Comparison of ENCODE assay signal across 8 mouse cellular contexts in genomic region chr6:128839921-128840320, GRCm38 (mm10). TPM values are rescaled to one million over a fixed set of nuclear protein-coding genes. Genes with fewer than 3 reads are reported as not detected.
A peak's percentile ranks its signal among the peaks of the same experiment; 100 is the strongest.
DNase-seq lines count a peak whose midpoint lies in the region; ATAC-seq and TF ChIP-seq lines count a peak whose summit lies in the region.

No protein-coding gene starts in this region.

- intact Hi-C loops in heart, adult 2 months (cut with DNase I): loop anchor here (1.0 to 5.0 kb wide), 3 partner anchors 33 to 403 kb away; partner anchors contain the start of gene Fkbp4

- TF ChIP-seq POLR2A in heart, adult 2 months (IDR thresholded peaks at IDR 0.05; ENCODE audit: insufficient read depth, low read depth, low read length): no peak
- no peak for TF ChIP-seq POLR2A in myocyte (IDR thresholded peaks at IDR 0.05; ENCODE audit: insufficient read length, low read depth)

- TF ChIP-seq EP300 in heart, postnatal 0 days (IDR thresholded peaks at IDR 0.05; ENCODE audit: low read depth): no peak
- no peak for TF ChIP-seq EP300 in heart, adult 2 months (IDR thresholded peaks at IDR 0.05; ENCODE audit: insufficient read depth, low read depth, low read length)

- no peak overlapping the region for H3K4me3 ChIP-seq in heart, postnatal 0 days (ENCODE audit: low read depth, low read length)
- H3K4me3 ChIP-seq in heart, adult 2 months: no peak overlapping the region; the same call in 1 of the 2 replicates
- peak overlapping the region; percentile 61 for H3K4me3 ChIP-seq in intestine, embryonic 15.5 days (replicated peaks)
- H3K4me3 ChIP-seq in myocyte: peak overlapping the region; percentile 70

- H3K9me3 ChIP-seq in heart, postnatal 0 days (replicated peaks; ENCODE audit: control insufficient read depth, low read length): no peaks in the 10 kb centered on the region
- H3K9me3 ChIP-seq in intestine, embryonic 15.5 days: no peaks in the 10 kb centered on the region

- no peak for DNase-seq in heart, postnatal 0 days (ENCODE audit: low spot score)
- DNase-seq in heart, adult 2 months: no peak
- DNase-seq in cerebellum, adult 8-10 months: peak; percentile 16
- no peak for DNase-seq in ovary, postnatal 36 days (ENCODE audit: low spot score)
- no peak for DNase-seq in ovary, postnatal 10 days (ENCODE audit: low spot score)
- no peak for DNase-seq in layer of hippocampus, adult 9-10 months (ENCODE audit: low spot score)

- H3K4me1 ChIP-seq in heart, postnatal 0 days (ENCODE audit: control insufficient read depth, insufficient read depth): peaks cover 12% of the 10 kb centered on the region
- peaks cover 4% of the 10 kb centered on the region; the same call in 1 of the 2 replicates for H3K4me1 ChIP-seq in heart, adult 2 months (ENCODE audit: control insufficient read depth, insufficient read depth, low read length)
- H3K4me1 ChIP-seq in intestine, embryonic 15.5 days (replicated peaks): peaks cover 13% of the 10 kb centered on the region

- no peaks in the 10 kb centered on the region for H3K79me2 ChIP-seq in heart, adult 2 months (replicated peaks; ENCODE audit: control insufficient read depth, insufficient read depth, low read length)
- no peaks in the 10 kb centered on the region for H3K79me2 ChIP-seq in myocyte (ENCODE audit: control insufficient read depth, insufficient read depth)

- H3K27ac ChIP-seq in heart, postnatal 0 days (ENCODE audit: low read depth): no peak overlapping the region
- no peak overlapping the region for H3K27ac ChIP-seq in heart, adult 2 months
- peak overlapping the region; percentile 91; the same call in 1 of the 2 replicates for H3K27ac ChIP-seq in intestine, embryonic 15.5 days

- WGBS in heart, postnatal 0 days: 59% methylated on average over 7 of the region's 7 CpGs
- WGBS in heart, adult 2 months: 57% methylated on average over 7 of the region's 7 CpGs
- WGBS in intestine, embryonic 15.5 days: 58% methylated on average over 7 of the region's 7 CpGs

- 0 out of 2 replicates have a peak overlapping the region, but pooled peaks have one; percentile 61 for H3K4me2 ChIP-seq in heart, postnatal 0 days (ENCODE audit: low read depth, low read length)
- peak overlapping the region; percentile 63 for H3K4me2 ChIP-seq in intestine, embryonic 15.5 days (replicated peaks)
- H3K4me2 ChIP-seq in myocyte (ENCODE audit: low read depth): peak overlapping the region; percentile 87

- TF ChIP-seq CTCF in heart, postnatal 0 days (IDR thresholded peaks at IDR 0.05; ENCODE audit: low read depth): no peak
- no peak for TF ChIP-seq CTCF in heart, adult 2 months (IDR thresholded peaks at IDR 0.05)

- H3ac ChIP-seq in myocyte (ENCODE audit: control insufficient read depth, insufficient read length): no peak overlapping the region

- no peaks in the 10 kb centered on the region for H3K36me3 ChIP-seq in heart, postnatal 0 days (replicated peaks; ENCODE audit: control insufficient read depth, insufficient read depth, low read length)
- no peaks in the 10 kb centered on the region for H3K36me3 ChIP-seq in heart, adult 2 months (ENCODE audit: control insufficient read depth, insufficient read depth, low read length)
- no peaks in the 10 kb centered on the region for H3K36me3 ChIP-seq in intestine, embryonic 15.5 days
- H3K36me3 ChIP-seq in myocyte (ENCODE audit: control insufficient read depth, insufficient read depth): no peaks in the 10 kb centered on the region

- no peak overlapping the region for H3K9ac ChIP-seq in heart, postnatal 0 days (replicated peaks; ENCODE audit: low read depth, low read length)
- no peak overlapping the region for H3K9ac ChIP-seq in heart, adult 2 months (ENCODE audit: low read depth, low read length)
- no peak overlapping the region for H3K9ac ChIP-seq in intestine, embryonic 15.5 days

- no peaks in the 10 kb centered on the region for H3K27me3 ChIP-seq in heart, postnatal 0 days (ENCODE audit: control insufficient read depth, insufficient read depth, low read length)
- no peaks in the 10 kb centered on the region for H3K27me3 ChIP-seq in heart, adult 2 months (ENCODE audit: control insufficient read depth, insufficient read depth, low read length)
- no peaks in the 10 kb centered on the region for H3K27me3 ChIP-seq in intestine, embryonic 15.5 days (replicated peaks)
- no peaks in the 10 kb centered on the region for H3K27me3 ChIP-seq in myocyte (ENCODE audit: control insufficient read depth, insufficient read depth, insufficient read length)

- ATAC-seq in heart, postnatal 0 days (ENCODE audit: insufficient read depth, low read depth): no peak
- no peak for ATAC-seq in intestine, embryonic 15.5 days

TF ChIP-seq in myocyte, 11 proteins besides CTCF, POLR2A, EP300 and RAD21:
- TF ChIP-seq CEBPB (IDR thresholded peaks at IDR 0.05; ENCODE audit: insufficient read depth, poor library complexity, severe bottlenecking): no peak
- no peak for TF ChIP-seq TCF12 (IDR thresholded peaks at IDR 0.05; ENCODE audit: insufficient read depth, poor library complexity, severe bottlenecking)
- no peak for TF ChIP-seq E2F4 (IDR thresholded peaks at IDR 0.05; ENCODE audit: insufficient read depth)
- no peak for TF ChIP-seq POLR2AphosphoS2 (IDR thresholded peaks at IDR 0.05; ENCODE audit: insufficient read length, low read depth)
- no peak for TF ChIP-seq USF1 (IDR thresholded peaks at IDR 0.05; ENCODE audit: low read depth)
- no peak for TF ChIP-seq MYOD1 (IDR thresholded peaks at IDR 0.05; ENCODE audit: control insufficient read depth in 1 of 3, insufficient read length in 2 of 3, low read depth in 2 of 3)
- TF ChIP-seq MYOG (IDR thresholded peaks at IDR 0.05; ENCODE audit: control insufficient read depth in 1 of 3, insufficient read depth in 1 of 3, insufficient read length in 2 of 3, low read depth in 2 of 3): no peak
- no peak for TF ChIP-seq SRF (IDR thresholded peaks at IDR 0.05; ENCODE audit: control insufficient read depth, insufficient read length, low read depth)
- no peak for TF ChIP-seq TCF3 (IDR thresholded peaks at IDR 0.05; ENCODE audit: insufficient read length, low read depth)
- no peak for TF ChIP-seq MAX (IDR thresholded peaks at IDR 0.05; ENCODE audit: low read depth)
- no peak for TF ChIP-seq REST (IDR thresholded peaks at IDR 0.05; ENCODE audit: insufficient read depth, insufficient read length)

RNA-seq across cellular contexts. Expression of gene Klrb1b, which starts 13.8 kb away (rescaled TPM):
- not detected in 2 replicates for total RNA-seq in heart, postnatal 0 days (2014; rRNA removed; ENCODE audit: low replicate concordance)
- not detected in 2 replicates for polyA plus RNA-seq in heart, postnatal 0 days (2015; fragmentation: Nextera tagmentation; extraction: Ambion mirVana)
- total RNA-seq in heart, adult 2 months (2021): not detected
- 0.41 TPM in 1 of 2 replicates, not detected in the other for polyA plus RNA-seq in heart, adult 2 months (2012; rRNA removed)
- polyA plus RNA-seq in intestine, embryonic 15.5 days (2015; fragmentation: Nextera tagmentation; extraction: Ambion mirVana): 1.2 TPM in 2 replicates
- polyA plus RNA-seq in myocyte (2012; fragmentation: generic; extraction: Trizol): not detected

RNA-seq across cellular contexts. Expression of gene Gm44511, which starts 13.8 kb away (rescaled TPM):
- not detected in 2 replicates for total RNA-seq in heart, postnatal 0 days (2014; rRNA removed; ENCODE audit: low replicate concordance)
- polyA plus RNA-seq in heart, postnatal 0 days (2015; fragmentation: Nextera tagmentation; extraction: Ambion mirVana): not detected in 2 replicates
- total RNA-seq in heart, adult 2 months (2021): not detected
- 0.86 TPM in 1 of 2 replicates, not detected in the other for polyA plus RNA-seq in heart, adult 2 months (2012; rRNA removed)
- not detected in 2 replicates for polyA plus RNA-seq in intestine, embryonic 15.5 days (2015; fragmentation: Nextera tagmentation; extraction: Ambion mirVana)
- not detected for polyA plus RNA-seq in myocyte (2012; fragmentation: generic; extraction: Trizol)

RNA-seq across cellular contexts. Expression of gene Clec2i, which starts 47.5 kb away (rescaled TPM):
- not detected in 2 replicates for total RNA-seq in heart, postnatal 0 days (2014; rRNA removed; ENCODE audit: low replicate concordance)
- not detected in 2 replicates for polyA plus RNA-seq in heart, postnatal 0 days (2015; fragmentation: Nextera tagmentation; extraction: Ambion mirVana)
- total RNA-seq in heart, adult 2 months (2021): under 1 TPM in 1 of 2 experiments, not detected in 1; 0.14 TPM
- polyA plus RNA-seq in heart, adult 2 months (2012; rRNA removed): 0.12 and 0.31 TPM in 2 replicates
- polyA plus RNA-seq in intestine, embryonic 15.5 days (2015; fragmentation: Nextera tagmentation; extraction: Ambion mirVana): 0.19 and 0.21 TPM in 2 replicates
- polyA plus RNA-seq in myocyte (2012; fragmentation: generic; extraction: Trizol): not detected

RNA-seq across cellular contexts. Expression of gene Klrb1c, which starts 50.9 kb away (rescaled TPM):
- total RNA-seq in heart, postnatal 0 days (2014; rRNA removed; ENCODE audit: low replicate concordance): not detected in 2 replicates
- not detected in 2 replicates for polyA plus RNA-seq in heart, postnatal 0 days (2015; fragmentation: Nextera tagmentation; extraction: Ambion mirVana)
- total RNA-seq in heart, adult 2 months (2021): under 1 TPM; 0.18 TPM
- polyA plus RNA-seq in heart, adult 2 months (2012; rRNA removed): 0.20 and 0.92 TPM in 2 replicates
- polyA plus RNA-seq in intestine, embryonic 15.5 days (2015; fragmentation: Nextera tagmentation; extraction: Ambion mirVana): 0.30 and 0.34 TPM in 2 replicates
- polyA plus RNA-seq in myocyte (2012; fragmentation: generic; extraction: Trizol): not detected

RNA-seq across cellular contexts. Expression of gene BC035044, which starts 51.0 kb away (rescaled TPM):
- 0.08 TPM in 1 of 2 replicates, not detected in the other for total RNA-seq in heart, postnatal 0 days (2014; rRNA removed; ENCODE audit: low replicate concordance)
- 0.10 TPM in 1 of 2 replicates, not detected in the other for polyA plus RNA-seq in heart, postnatal 0 days (2015; fragmentation: Nextera tagmentation; extraction: Ambion mirVana)
- under 1 TPM in 1 of 2 experiments, not detected in 1; 0.47 TPM for total RNA-seq in heart, adult 2 months (2021)
- 0.35 and 0.50 TPM in 2 replicates for polyA plus RNA-seq in heart, adult 2 months (2012; rRNA removed)
- 1.7 and 1.9 TPM in 2 replicates for polyA plus RNA-seq in intestine, embryonic 15.5 days (2015; fragmentation: Nextera tagmentation; extraction: Ambion mirVana)
- not detected for polyA plus RNA-seq in myocyte (2012; fragmentation: generic; extraction: Trizol)

Comparison
In these comparisons a context has a peak if more than half of its experiments do, and no peak if none do; other contexts are left out.
1. H3K4me3 ChIP-seq: peak in intestine, embryonic 15.5 days (single experiment) and myocyte (single experiment); none in heart, postnatal 0 days (single experiment) and heart, adult 2 months (single experiment).
2. Peak in every context shown above with its lines, with median percentiles within 50 percentile points of each other: H3K4me2 ChIP-seq.